Mouse (Mus musculus) adrenal gland, postnatal 10 days (tissue): ENCODE measurements around the gene Ppp1r36. TPM values are rescaled to one million over a fixed set of nuclear protein-coding genes. Genes with fewer than 3 reads are reported as not detected.

Experiments used
- total RNA-seq, 2 experiments: library from RNA; stranded (reverse); gene quantifications; 2 replicates each; pipeline ENCODE4 v1.2.3; 2021

Gene Ppp1r36
- total RNA-seq, 2 experiments from 2014 or later, result 0.45 TPM; not detected in 1

Other genes with a start within 250 kb of the Ppp1r36 start
- not detected for gene Esr2, start 240.3 kb upstream of the Ppp1r36 start, total RNA-seq
- gene Tex21, start 170.8 kb upstream of the Ppp1r36 start, total RNA-seq, result not detected
- gene Mthfd1, start 162.2 kb upstream of the Ppp1r36 start, total RNA-seq, result 10 to 100 TPM; 51.5 to 52.5 TPM
- 1 to 10 TPM; 4.6 to 7.0 TPM for gene Akap5, start 92.6 kb upstream of the Ppp1r36 start, total RNA-seq
- gene Zbtb25, start 47.9 kb upstream of the Ppp1r36 start, total RNA-seq, result 10 to 100 TPM in 1 of 2 experiments, 1 to 10 TPM in 1; 8.7 to 15.9 TPM
- gene Zbtb1, start 47.3 kb upstream of the Ppp1r36 start, total RNA-seq, result 1 to 10 TPM; 5.7 to 7.2 TPM
- 10 to 100 TPM; 16.7 to 18.6 TPM for gene Hspa2, start 13.4 kb upstream of the Ppp1r36 start, total RNA-seq
- 10 to 100 TPM; 21.1 to 22.0 TPM for gene Plekhg3, start 113.4 kb downstream of the Ppp1r36 start, total RNA-seq